Mouse (Mus musculus): Measurements from ENCODE around the gene Fosl1. TPM values are rescaled to one million over a fixed set of nuclear protein-coding genes. Genes with fewer than 3 reads are reported as not detected.

The Fosl1 gene
- polyA plus RNA-seq, 1 experiment from 2014 or later, result not detected

DNA sequence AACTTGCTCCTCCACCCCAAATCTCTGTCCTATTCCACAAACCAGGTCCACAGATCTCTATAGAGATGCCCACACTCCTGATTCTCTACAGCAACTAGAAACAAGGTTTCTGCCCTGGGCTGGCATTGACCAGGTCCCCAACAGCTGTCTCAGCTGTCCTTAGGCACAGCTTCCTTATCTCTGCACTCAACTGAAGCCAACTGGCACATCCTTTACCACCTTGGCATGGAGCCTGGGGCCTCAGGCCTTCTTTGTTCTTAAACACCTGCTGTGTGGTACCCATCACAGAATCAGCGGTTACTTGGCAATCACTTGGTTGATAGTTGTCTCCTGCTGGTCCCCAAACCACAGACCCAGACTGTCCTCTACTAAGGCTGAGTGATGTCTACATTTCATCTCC is 16.9 kb upstream of the Fosl1 start:
- no peak overlapping the region for H3K27ac ChIP-seq
- H3K4me3 ChIP-seq (ENCODE audit: inconsistent target), result no peak overlapping the region
- H3K79me2 ChIP-seq (ENCODE audit: inconsistent target), result peaks cover 19% of the 10 kb centered on the region
- H3K36me3 ChIP-seq (ENCODE audit: inconsistent target), result peaks cover 10% of the 10 kb centered on the region; the same call in 1 of the 2 replicates
- 93% methylated on average over 1 of the region's 1 CpGs for WGBS (ENCODE audit: missing documents)

DNA sequence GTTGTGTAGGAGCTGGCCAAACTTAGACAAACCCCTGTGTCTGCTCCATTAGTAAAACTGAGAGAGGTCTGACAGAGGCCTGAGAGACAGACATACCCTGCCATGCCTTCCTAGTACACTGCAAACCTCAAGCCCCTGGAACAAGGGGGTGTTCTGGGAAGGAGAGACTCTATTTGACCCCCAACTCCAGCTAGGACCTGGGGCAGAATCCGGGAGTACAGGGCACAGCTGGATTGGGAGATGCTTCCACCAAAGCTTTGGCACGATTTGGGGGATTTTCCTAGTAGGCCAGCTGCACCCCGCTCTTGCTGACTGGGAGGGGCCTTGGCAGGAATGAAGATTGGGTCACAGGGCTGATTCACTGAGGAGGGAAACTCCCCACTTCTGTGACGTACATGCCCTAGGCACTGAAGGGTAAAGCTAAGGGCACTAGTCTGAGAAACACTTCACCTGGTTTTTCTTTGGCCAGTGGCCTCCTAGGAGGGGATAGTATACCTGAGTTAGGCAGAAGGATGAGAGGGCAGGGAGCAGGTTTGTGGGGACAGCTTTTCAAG is 15.4 kb upstream of the Fosl1 start:
- no peak overlapping the region for H3K27ac ChIP-seq
- H3K4me3 ChIP-seq (ENCODE audit: inconsistent target), result no peak overlapping the region
- H3K79me2 ChIP-seq (ENCODE audit: inconsistent target), result peaks cover 3% of the 10 kb centered on the region; the same call in 1 of the 2 replicates
- WGBS (ENCODE audit: missing documents), result 92% methylated on average over 4 of the region's 4 CpGs
- peaks cover 3% of the 10 kb centered on the region; the same call in 1 of the 2 replicates for H3K36me3 ChIP-seq (ENCODE audit: inconsistent target)

DNA sequence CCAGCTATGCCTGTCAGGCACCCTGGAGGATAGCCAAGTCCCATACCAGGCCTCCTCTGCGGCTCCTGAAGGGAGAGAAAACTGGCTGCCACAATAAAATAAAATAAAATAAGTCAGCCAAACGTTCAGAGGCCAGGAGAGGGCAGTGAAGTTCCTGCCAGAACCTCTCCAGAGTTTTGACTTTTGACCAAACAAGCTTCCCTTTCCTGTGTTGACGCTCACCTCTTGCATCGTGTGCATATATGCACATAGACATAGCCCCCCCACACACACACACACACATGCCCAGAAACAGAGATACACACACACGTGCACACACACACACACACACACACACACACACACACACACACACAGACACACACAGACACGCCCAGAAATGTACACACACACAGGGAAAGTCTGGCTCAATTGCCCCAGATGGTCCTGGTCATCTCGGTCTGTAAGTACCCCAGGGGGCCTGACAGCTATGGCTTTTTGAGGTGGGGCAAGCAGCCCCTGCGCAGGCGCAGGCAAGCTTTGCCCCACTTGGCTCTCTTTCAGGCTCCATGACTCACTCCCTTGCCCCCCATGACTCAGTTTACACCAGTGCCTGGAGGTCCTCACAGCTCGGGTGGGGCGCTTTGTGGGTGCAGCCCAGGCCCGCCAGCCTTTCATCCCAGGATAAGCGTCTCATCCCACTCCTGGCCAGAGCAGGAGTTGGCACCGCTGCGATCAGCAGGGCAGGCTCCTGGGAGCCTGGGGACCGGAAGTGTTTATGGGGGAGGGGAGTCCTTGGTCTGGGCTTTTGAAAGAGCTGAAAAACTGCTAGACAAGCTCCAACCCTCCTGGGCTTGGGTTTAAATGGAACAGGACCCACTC is 14.1 kb upstream of the Fosl1 start:
- peak overlapping the region; percentile 48 for H3K27ac ChIP-seq
- peak overlapping the region; percentile 33 for H3K4me3 ChIP-seq (ENCODE audit: inconsistent target)
- H3K79me2 ChIP-seq (ENCODE audit: inconsistent target), result no peaks in the 10 kb centered on the region
- WGBS (ENCODE audit: missing documents), result 3% methylated on average over 15 of the region's 16 CpGs
- H3K36me3 ChIP-seq (ENCODE audit: inconsistent target), result no peaks in the 10 kb centered on the region

DNA sequence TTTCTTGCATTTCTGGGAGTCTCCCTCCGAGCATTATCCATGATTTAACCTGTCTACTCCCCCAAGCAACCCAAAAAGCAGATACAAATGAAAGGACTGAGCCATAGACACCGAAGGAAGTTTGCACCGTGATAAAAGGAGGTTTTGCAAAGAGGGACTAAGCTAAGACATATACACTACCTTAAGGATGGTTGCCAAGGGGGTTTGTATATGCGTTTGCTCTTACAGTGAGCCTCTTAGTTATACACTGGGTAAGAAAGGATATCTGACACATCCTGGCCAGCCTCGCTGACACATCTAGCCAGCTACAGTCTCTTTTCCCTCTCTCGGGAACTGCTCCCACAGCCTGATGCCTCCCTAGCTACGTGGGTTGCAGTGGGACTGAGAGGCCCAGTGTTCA is 13.4 kb upstream of the Fosl1 start:
- Histone ChIP-seq H3K36me3 (ENCODE audit: inconsistent target) (no peaks in the 10 kb centered on the region), H3K4me3 (ENCODE audit: inconsistent target) (no peak overlapping the region; the same call in 1 of the 2 replicates), H3K27ac (no peak overlapping the region), H3K79me2 (ENCODE audit: inconsistent target) (no peaks in the 10 kb centered on the region)
- WGBS (ENCODE audit: missing documents), result 59% methylated on average over 7 of the region's 7 CpGs

DNA sequence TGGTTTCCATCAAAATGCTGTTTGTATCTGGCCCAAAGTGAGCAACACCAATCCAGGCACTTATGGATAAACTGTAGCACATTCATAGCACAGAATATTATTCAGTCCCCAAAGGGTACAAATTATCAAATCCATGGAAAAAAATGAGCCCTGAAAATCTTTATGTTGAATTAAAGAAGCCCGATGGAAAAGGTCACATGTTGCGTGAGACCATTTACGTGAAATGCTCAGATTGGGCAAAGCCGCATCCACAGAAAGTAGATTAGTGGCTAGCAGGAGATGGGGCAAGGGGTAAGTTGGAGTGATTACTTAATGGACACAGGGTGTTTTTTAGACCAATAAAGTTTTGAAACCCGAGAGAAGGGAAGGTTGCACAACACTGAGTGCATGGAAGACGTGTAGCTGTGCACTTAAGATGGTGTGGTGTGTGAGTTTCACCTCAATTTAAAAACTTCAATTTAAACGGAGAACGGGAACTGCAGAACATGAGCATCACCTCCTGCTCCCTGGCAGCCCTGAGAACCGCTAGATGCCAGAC is 2.9 kb upstream of the Fosl1 start:
- 40% methylated on average over 9 of the region's 9 CpGs for WGBS (ENCODE audit: missing documents)

DNA sequence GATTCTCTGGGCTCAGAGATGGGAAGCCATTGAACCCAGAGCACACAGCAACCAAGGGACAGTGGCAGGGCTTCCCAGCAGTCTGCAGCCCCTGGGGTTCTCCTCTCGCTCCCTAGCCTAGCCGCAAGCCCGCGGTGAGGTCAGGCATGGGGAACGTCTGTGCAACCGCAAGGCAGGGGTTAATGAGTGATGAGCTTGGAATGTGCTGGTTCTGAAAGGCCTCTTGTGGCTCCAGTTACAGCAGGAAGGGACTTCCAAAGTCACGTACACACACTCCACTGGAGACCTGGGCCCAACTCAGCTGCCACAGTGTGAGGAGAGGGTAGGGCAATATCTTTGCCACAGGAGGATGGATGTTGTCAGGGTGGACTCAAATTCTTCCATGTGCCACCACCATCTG is 2.4 kb upstream of the Fosl1 start:
- WGBS (ENCODE audit: missing documents), result 71% methylated on average over 7 of the region's 7 CpGs

More for the DNA sequence above, 2.9 kb upstream of the Fosl1 start:
- Histone ChIP-seq H3K4me3 (ENCODE audit: inconsistent target) (no peak overlapping the region), H3K79me2 (ENCODE audit: inconsistent target) (no peaks in the 10 kb centered on the region), H3K36me3 (ENCODE audit: inconsistent target) (no peaks in the 10 kb centered on the region), H3K27ac (no peak overlapping the region)

DNA sequence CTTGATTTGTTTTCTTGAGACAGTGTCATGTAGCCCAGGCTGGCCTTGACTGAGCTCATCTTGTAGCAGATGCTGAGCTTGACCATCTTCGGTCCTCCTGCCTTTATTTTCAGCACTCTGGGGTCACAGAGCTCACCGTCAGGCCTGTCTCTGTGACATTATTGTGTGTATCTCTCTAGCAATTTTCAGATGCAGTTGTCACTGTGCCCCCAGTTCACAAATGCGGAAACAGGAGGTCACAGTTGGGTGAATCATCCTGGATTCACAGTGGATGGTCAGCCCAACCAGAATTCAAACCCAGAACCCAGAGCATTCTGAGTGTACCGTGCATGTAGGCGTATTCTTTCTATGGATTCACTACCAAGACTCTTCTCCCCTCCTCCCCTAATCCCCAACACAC is 1.6 kb upstream of the Fosl1 start:
- Histone ChIP-seq H3K4me3 (ENCODE audit: inconsistent target) (no peak overlapping the region), H3K27ac (no peak overlapping the region), H3K79me2 (ENCODE audit: inconsistent target) (no peaks in the 10 kb centered on the region), H3K36me3 (ENCODE audit: inconsistent target) (no peaks in the 10 kb centered on the region)
- 93% methylated on average over 5 of the region's 5 CpGs for WGBS (ENCODE audit: missing documents)

More for the DNA sequence above, 2.4 kb upstream of the Fosl1 start:
- no peak overlapping the region for H3K27ac ChIP-seq
- H3K36me3 ChIP-seq (ENCODE audit: inconsistent target), result no peaks in the 10 kb centered on the region
- no peaks in the 10 kb centered on the region for H3K79me2 ChIP-seq (ENCODE audit: inconsistent target)
- H3K4me3 ChIP-seq (ENCODE audit: inconsistent target), result no peak overlapping the region

DNA sequence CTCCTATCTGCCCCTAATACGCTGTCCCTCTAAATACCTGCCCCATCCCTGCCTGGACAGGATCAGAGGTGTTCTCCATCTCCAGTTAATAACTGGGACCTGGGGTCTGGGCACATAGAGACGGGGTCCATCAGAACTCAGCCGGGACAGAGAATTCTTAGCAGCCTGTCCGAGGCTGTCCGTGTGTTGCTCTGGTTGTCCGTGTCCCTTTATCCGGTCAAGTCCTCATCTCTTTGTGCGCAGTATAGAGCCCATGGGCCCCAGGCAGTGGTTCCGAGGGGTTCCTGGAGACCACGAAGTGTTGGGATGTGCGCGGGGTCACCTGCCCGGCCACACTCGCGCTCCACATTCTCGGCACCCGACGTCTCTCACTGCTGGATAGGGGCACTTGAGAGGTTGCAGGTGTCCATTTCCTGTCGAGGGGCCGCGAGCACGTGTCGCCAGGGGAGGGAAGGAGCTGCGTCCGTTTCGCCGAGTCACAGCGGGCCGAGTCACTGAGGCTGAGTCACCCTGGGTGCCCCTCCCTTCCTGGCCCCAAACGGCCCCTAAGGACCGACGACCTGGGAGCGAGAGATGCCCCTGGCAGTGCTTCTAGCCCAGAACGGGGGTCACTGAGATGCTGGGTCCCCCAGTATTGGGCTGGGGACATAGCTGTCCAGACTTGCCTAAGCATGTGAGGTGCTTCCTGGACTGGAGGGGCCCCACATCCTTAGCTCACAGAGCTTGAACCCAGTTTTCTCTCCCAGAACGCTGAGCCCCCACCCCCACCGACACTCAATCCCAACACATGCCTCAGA is 1.2 kb downstream of the Fosl1 start:
- H3K27ac ChIP-seq, result no peak overlapping the region
- H3K4me3 ChIP-seq (ENCODE audit: inconsistent target), result no peak overlapping the region
- no peaks in the 10 kb centered on the region for H3K79me2 ChIP-seq (ENCODE audit: inconsistent target)
- no peaks in the 10 kb centered on the region for H3K36me3 ChIP-seq (ENCODE audit: inconsistent target)
- 11% methylated on average over 31 of the region's 36 CpGs for WGBS (ENCODE audit: missing documents)

DNA sequence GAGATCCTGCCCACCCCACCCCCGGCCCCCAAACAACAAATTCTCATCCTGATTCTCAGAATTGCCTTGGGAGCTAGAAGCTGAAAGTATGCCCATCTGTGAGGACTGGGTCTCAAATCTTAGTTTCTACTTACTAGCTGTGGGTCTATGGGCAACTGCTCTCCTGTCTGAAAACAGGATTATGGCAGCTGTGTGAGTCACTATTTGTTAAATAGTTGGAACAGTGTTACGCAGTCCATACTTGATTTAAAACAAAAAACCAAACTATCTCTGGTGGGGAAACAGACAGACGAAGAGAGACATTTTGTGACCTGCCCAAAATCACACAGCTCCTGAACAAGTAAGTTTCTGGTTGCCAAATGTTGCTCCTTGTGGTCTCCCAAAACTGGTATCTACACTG is 2.3 kb downstream of the Fosl1 start:
- Histone ChIP-seq H3K27ac (no peak overlapping the region), H3K4me3 (ENCODE audit: inconsistent target) (no peak overlapping the region), H3K79me2 (ENCODE audit: inconsistent target) (peaks cover 5% of the 10 kb centered on the region; the same call in 1 of the 2 replicates), H3K36me3 (ENCODE audit: inconsistent target) (no peaks in the 10 kb centered on the region)
- WGBS (ENCODE audit: missing documents), result 100% methylated on average over 3 of the region's 3 CpGs

DNA sequence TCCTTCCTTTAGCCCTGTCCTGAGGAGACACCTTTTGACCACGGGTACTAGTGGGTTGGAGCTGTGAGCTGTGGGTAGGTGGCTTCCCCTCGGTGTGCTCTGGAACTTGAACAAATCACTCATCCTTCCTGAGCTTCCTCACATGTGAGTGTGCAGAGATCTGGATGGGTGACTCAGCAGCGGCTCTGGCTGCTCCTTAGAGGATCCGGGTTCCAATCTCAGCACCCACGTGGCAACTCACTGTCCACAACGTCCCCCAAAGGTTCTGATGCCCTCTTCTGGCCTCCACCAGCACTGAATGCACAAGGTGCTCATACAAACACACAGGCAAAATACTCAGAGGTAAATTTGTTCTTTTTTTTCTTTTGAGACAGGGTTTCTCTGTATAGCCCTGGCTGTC is 4.4 kb downstream of the Fosl1 start:
- Histone ChIP-seq H3K36me3 (ENCODE audit: inconsistent target) (no peaks in the 10 kb centered on the region), H3K4me3 (ENCODE audit: inconsistent target) (no peak overlapping the region), H3K79me2 (ENCODE audit: inconsistent target) (peaks cover 24% of the 10 kb centered on the region), H3K27ac (no peak overlapping the region)
- WGBS (ENCODE audit: missing documents), result 79% methylated on average over 4 of the region's 6 CpGs

DNA sequence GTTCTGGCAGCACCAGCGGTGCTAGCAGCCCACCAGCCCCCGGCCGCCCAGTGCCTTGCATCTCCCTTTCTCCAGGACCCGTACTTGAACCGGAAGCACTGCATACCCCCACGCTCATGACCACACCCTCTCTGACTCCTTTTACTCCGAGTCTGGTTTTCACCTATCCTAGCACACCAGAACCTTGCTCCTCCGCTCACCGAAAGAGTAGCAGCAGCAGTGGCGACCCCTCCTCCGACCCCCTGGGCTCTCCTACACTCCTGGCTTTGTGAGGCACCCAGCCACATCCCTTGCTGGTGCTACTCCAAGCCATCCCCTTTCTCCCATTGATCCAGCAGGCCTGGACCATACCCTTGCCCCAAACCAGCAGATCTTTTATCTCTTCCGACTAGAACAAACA is 7.7 kb downstream of the Fosl1 start:
- Histone ChIP-seq H3K79me2 (ENCODE audit: inconsistent target) (peaks cover 24% of the 10 kb centered on the region), H3K36me3 (ENCODE audit: inconsistent target) (no peaks in the 10 kb centered on the region), H3K27ac (no peak overlapping the region), H3K4me3 (ENCODE audit: inconsistent target) (no peak overlapping the region)
- 94% methylated on average over 12 of the region's 12 CpGs for WGBS (ENCODE audit: missing documents)

DNA sequence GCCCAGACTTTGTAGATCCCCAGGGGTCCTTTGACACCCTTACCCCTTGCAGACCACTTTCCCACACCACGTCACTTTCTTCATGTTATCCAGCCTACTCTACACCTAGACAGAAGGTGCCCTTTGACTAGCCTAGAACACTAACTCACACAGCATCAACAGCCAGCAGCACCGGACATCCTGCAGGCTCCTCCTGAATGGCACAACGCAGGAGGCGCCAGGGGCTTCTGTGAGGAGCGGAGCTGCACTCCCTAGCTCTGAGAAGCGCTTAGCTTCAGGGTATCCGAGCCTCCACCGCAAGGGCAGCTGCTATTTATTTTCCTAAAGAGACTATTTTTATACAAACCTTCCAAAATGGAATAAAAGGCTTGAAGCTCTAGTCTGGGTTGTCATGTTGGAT is 8.2 kb downstream of the Fosl1 start:
- Histone ChIP-seq H3K36me3 (ENCODE audit: inconsistent target) (no peaks in the 10 kb centered on the region), H3K4me3 (ENCODE audit: inconsistent target) (no peak overlapping the region), H3K27ac (no peak overlapping the region), H3K79me2 (ENCODE audit: inconsistent target) (peaks cover 24% of the 10 kb centered on the region)
- WGBS (ENCODE audit: missing documents), result 85% methylated on average over 8 of the region's 8 CpGs

DNA sequence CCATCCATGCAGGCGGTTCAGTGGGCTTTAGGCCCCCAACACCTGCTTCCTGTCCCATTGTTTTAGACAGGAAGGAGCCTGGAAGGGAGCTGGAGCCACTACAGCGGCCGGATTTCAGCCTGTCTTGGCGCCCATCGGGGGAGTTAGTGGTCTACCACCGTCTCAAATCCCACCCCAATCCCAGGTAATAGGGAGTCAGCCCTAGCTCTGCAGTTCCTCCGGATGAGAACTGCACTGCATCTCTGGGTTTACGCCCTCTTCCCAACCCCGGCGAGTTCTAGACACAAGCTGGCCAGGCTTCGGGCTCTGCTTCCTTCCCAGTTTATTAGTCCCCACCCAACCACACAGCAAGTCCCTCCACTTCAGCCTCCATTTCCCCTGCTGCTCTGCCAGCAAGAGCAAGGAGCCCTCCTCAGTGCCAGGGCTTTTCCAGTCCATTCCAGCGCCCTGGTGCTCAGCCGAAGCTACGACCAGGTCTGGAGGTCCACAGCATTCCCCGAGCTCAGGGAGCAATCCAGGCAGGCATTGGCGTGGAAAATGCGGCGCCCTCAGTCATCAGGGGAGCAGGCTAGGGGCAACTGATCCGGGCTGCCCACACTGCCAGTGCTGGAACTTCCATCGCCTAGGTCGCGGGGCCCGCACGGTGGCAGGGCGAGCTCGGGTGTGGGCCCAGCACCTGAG is 9.0 kb downstream of the Fosl1 start:
- WGBS (ENCODE audit: missing documents), result 3% methylated on average over 26 of the region's 26 CpGs
- Histone ChIP-seq H3K79me2 (ENCODE audit: inconsistent target) (peaks cover 31% of the 10 kb centered on the region), H3K27ac (no peak overlapping the region), H3K4me3 (ENCODE audit: inconsistent target) (peak overlapping the region; percentile 50), H3K36me3 (ENCODE audit: inconsistent target) (no peaks in the 10 kb centered on the region)

Data from macrophage (primary cell).